Mouse (Mus musculus) spleen, adult 2 months (tissue): ENCODE results near the gene H2afb2. TPM values are rescaled to one million over a fixed set of nuclear protein-coding genes. Genes with fewer than 3 reads are reported as not detected.

Experiments used
- DNase-seq, 2 experiments: peaks; one replicate each; pipeline versions ENCODE4 v3.0.0 to v3.0.0-alpha.2; 2012 to 2021; ENCODE audit warnings: low spot score in 2 of 2, low read depth in 1 of 2
- H3K27ac ChIP-seq: fragments of 200-500 bp; 2 replicates; pipeline ENCODE4 v1.5.1; 2012; ENCODE audit warnings: low read length, inconsistent platforms; ENCODE audit not compliant: insufficient read depth
- H3K27me3 ChIP-seq: fragments of 200-500 bp; 2 replicates; pipeline ENCODE4 v1.6.1; 2012; ENCODE audit warnings: mild to moderate bottlenecking, moderate library complexity, low read length, inconsistent platforms; ENCODE audit not compliant: control insufficient read depth, insufficient read depth
- H3K36me3 ChIP-seq: fragments of 200-500 bp; 2 replicates; pipeline ENCODE4 v1.6.1; 2012; ENCODE audit warnings: mild to moderate bottlenecking, low read length, inconsistent platforms; ENCODE audit not compliant: control insufficient read depth, insufficient read depth
- H3K4me1 ChIP-seq: fragments of 200-500 bp; 2 replicates; pipeline ENCODE4 v1.6.1; 2011; ENCODE audit warnings: inconsistent platforms; ENCODE audit not compliant: control insufficient read depth, insufficient read depth, insufficient read length
- H3K4me3 ChIP-seq: fragments of 200-500 bp; 2 replicates; pipeline ENCODE4 v1.5.1; 2011; ENCODE audit warnings: mild to moderate bottlenecking, inconsistent platforms; ENCODE audit not compliant: insufficient read depth, insufficient read length; ENCODE audit errors: extremely low read depth
- CTCF ChIP-seq: fragments of 200-500 bp; IDR thresholded peaks from 2 replicates; pipeline ENCODE4 v1.5.1; 2011; ENCODE audit warnings: mild to moderate bottlenecking, inconsistent platforms; ENCODE audit not compliant: insufficient read depth, insufficient read length, insufficient replicate concordance; ENCODE audit errors: extremely low read depth
- POLR2A ChIP-seq: fragments of 200-500 bp; IDR thresholded peaks from 2 replicates; pipeline ENCODE4 v1.6.1; 2011; ENCODE audit warnings: low read depth, low read length, inconsistent platforms
- WGBS: fragments of 180-500 bp; shearing (Covaris S2); methylation state at CpG from one replicate; pipeline ENCODE4 v1.1.7; 2018; 5-methylcytosine and 5-hydroxymethylcytosine counted together
- polyA plus RNA-seq: library from polyadenylated mRNA; depleted of rRNA; stranded (reverse); fragments of >200 nt; gene quantifications from 2 replicates; pipeline ENCODE4 v1.2.3, GENCODE M21; 2012; rRNA removed

The H2afb2 gene
- not detected in 2 replicates for polyA plus RNA-seq

- TF ChIP-seq POLR2A, result no peak
- TF ChIP-seq CTCF, result no peak
- Histone ChIP-seq H3K27me3 (no peaks in the 10 kb centered on the region), H3K4me1 (no peaks in the 10 kb centered on the region), H3K27ac (no peak within 1 kb of the TSS), H3K4me3 (no peak within 1 kb of the TSS), H3K36me3 (no peaks in the 10 kb centered on the region)
- DNase-seq, result no peak
- 87% methylated on average over 6 of the region's 6 CpGs for WGBS
Measured at GRCm38 (mm10) chrX:116680878-116681277, at the start of gene H2afb2. Gene H2afb2 (plus strand): TSS chrX:116681178.

Other genes with a start within 250 kb of the H2afb2 start
- gene Cpxcr1, start 232.2 kb upstream of the H2afb2 start, polyA plus RNA-seq, result not detected in 2 replicates